Mouse (Mus musculus) stomach, embryonic 14.5 days (tissue): ENCODE measurements around the gene Pnn. TPM values are rescaled to one million over a fixed set of nuclear protein-coding genes. Genes with fewer than 3 reads are reported as not detected.

Source experiments
- ATAC-seq: fragments of 200-750 bp; cut with Nextera tagmentation; 2 replicates; pipeline ENCODE4 v1.8.0; 2017; ENCODE audit warnings: low read depth, moderate TSS enrichment; ENCODE audit not compliant: insufficient number of reproducible peaks, insufficient read depth, low FRiP score
- H3K27ac ChIP-seq: fragments of 300-500 bp; sonication (generic); 2 replicates; pipeline ENCODE4 v1.5.1; 2014; ENCODE audit warnings: mild to moderate bottlenecking, low read length, moderate library complexity, mixed read lengths
- H3K27me3 ChIP-seq: fragments of 300-500 bp; sonication (generic); 2 replicates; pipeline ENCODE4 v1.6.1; 2014; ENCODE audit warnings: low read length, control low read depth, mixed read lengths; ENCODE audit not compliant: control insufficient read depth, insufficient read depth
- H3K36me3 ChIP-seq: fragments of 300-500 bp; sonication (generic); 2 replicates; pipeline ENCODE4 v1.6.1; 2014; ENCODE audit warnings: mild to moderate bottlenecking, control low read depth, low read length, moderate library complexity, mixed read lengths; ENCODE audit not compliant: control insufficient read depth, insufficient read depth
- H3K4me1 ChIP-seq: fragments of 300-500 bp; sonication (generic); 2 replicates; pipeline ENCODE4 v1.6.1; 2014; ENCODE audit warnings: low read length, control low read depth, mixed read lengths; ENCODE audit not compliant: control insufficient read depth, insufficient read depth
- H3K4me2 ChIP-seq: fragments of 300-500 bp; sonication (generic); replicated peaks from 2 replicates; pipeline ENCODE4 v1.6.1; 2014; ENCODE audit warnings: low read depth, low read length, control low read depth
- H3K4me3 ChIP-seq: fragments of 300-500 bp; sonication (generic); 2 replicates; pipeline ENCODE4 v1.5.1; 2014; ENCODE audit warnings: low read depth, low read length, control low read depth
- H3K9ac ChIP-seq: fragments of 300-500 bp; sonication (generic); replicated peaks from 2 replicates; pipeline ENCODE4 v1.6.1; 2014; ENCODE audit warnings: low read depth, mild to moderate bottlenecking, control low read depth, low read length, moderate library complexity, mixed read lengths
- H3K9me3 ChIP-seq: fragments of 300-500 bp; sonication (generic); 2 replicates; pipeline ENCODE4 v1.6.1; 2016; ENCODE audit warnings: low read depth, low read length, control low read depth; ENCODE audit not compliant: control insufficient read depth
- WGBS: fragments of 180-500 bp; shearing (Covaris S2); extraction: QIAGEN DNeasy Blood & Tissue Kit; methylation state at CpG from one replicate; pipeline ENCODE4 v1.1.7; 2014; 5-methylcytosine and 5-hydroxymethylcytosine counted together
- polyA plus RNA-seq: library from polyadenylated mRNA; unstranded; fragments of >200 nt; fragmentation: Nextera tagmentation; extraction: Ambion mirVana; gene quantifications from 2 replicates; pipeline ENCODE4 v1.2.1, GENCODE M21; 2014

Pnn gene
- polyA plus RNA-seq, 1 experiment from 2014 or later: 91.3 TPM

- Histone ChIP-seq H3K4me1 (peaks cover 10% of the 10 kb centered on the region; the same call in 1 of the 2 replicates), H3K4me2 (no peak overlapping the region), H3K9me3 (no peaks in the 10 kb centered on the region), H3K4me3 (no peak overlapping the region), H3K9ac (no peak overlapping the region), H3K27ac (no peak overlapping the region), H3K27me3 (no peaks in the 10 kb centered on the region), H3K36me3 (peaks cover 18% of the 10 kb centered on the region)
- ATAC-seq: no peak
- 84% methylated on average over 8 of the region's 8 CpGs for WGBS
Measured at GRCm38 (mm10) chr12:59064837-59065236, 1.8 kb upstream of the Pnn start.

- H3K27ac ChIP-seq: peak overlapping the region; percentile 93; the same call in 1 of the 2 replicates
- peak overlapping the region; percentile 56 for H3K4me2 ChIP-seq
- 48% methylated on average over 3 of the region's 3 CpGs for WGBS
- no peak for ATAC-seq
- H3K4me3 ChIP-seq: peak overlapping the region; percentile 100
- peaks cover 28% of the 10 kb centered on the region for H3K36me3 ChIP-seq
- 0 out of 2 replicates have a peak, but pooled peaks cover 6% of the 10 kb centered on the region for H3K4me1 ChIP-seq
- no peaks in the 10 kb centered on the region for H3K9me3 ChIP-seq
- no peak overlapping the region for H3K9ac ChIP-seq
- H3K27me3 ChIP-seq: no peaks in the 10 kb centered on the region
Measured at GRCm38 (mm10) chr12:59065776-59066175, 908 bp upstream of the Pnn start.

- H3K9ac ChIP-seq: peak overlapping the region; percentile 100
- H3K4me3 ChIP-seq: peak overlapping the region; percentile 100
- H3K27ac ChIP-seq: peak overlapping the region; percentile 93
- no peaks in the 10 kb centered on the region for H3K9me3 ChIP-seq
- peak; percentile 53 for ATAC-seq
- H3K27me3 ChIP-seq: no peaks in the 10 kb centered on the region
- peaks cover 41% of the 10 kb centered on the region for H3K36me3 ChIP-seq
- peak overlapping the region; percentile 79 for H3K4me2 ChIP-seq
- WGBS: 0% methylated on average over 41 of the region's 41 CpGs
- H3K4me1 ChIP-seq: 0 out of 2 replicates have a peak, but pooled peaks cover 6% of the 10 kb centered on the region
Measured at GRCm38 (mm10) chr12:59067095-59067494, 411 bp downstream of the Pnn start.

- no peak overlapping the region for H3K4me2 ChIP-seq
- 0 out of 2 replicates have a peak, but pooled peaks cover 6% of the 10 kb centered on the region for H3K4me1 ChIP-seq
- no peak overlapping the region for H3K4me3 ChIP-seq
- peaks cover 50% of the 10 kb centered on the region for H3K36me3 ChIP-seq
- no peak overlapping the region for H3K9ac ChIP-seq
- no peaks in the 10 kb centered on the region for H3K27me3 ChIP-seq
- no peak for ATAC-seq
- H3K27ac ChIP-seq: no peak overlapping the region
- H3K9me3 ChIP-seq: no peaks in the 10 kb centered on the region
- 92% methylated on average over 13 of the region's 13 CpGs for WGBS
Measured at GRCm38 (mm10) chr12:59068791-59069190, 2.1 kb downstream of the Pnn start.

- Histone ChIP-seq H3K9me3 (no peaks in the 10 kb centered on the region), H3K4me1 (0 out of 2 replicates have a peak, but pooled peaks cover 6% of the 10 kb centered on the region), H3K9ac (no peak overlapping the region), H3K27me3 (no peaks in the 10 kb centered on the region), H3K27ac (no peak overlapping the region), H3K4me3 (no peak overlapping the region), H3K4me2 (no peak overlapping the region), H3K36me3 (peaks cover 53% of the 10 kb centered on the region)
- 89% methylated on average over 11 of the region's 11 CpGs for WGBS
- no peak for ATAC-seq
Measured at GRCm38 (mm10) chr12:59072286-59072685, 5.6 kb downstream of the Pnn start.

- no peak overlapping the region for H3K4me2 ChIP-seq
- H3K4me1 ChIP-seq: no peaks in the 10 kb centered on the region
- no peak for ATAC-seq
- H3K27ac ChIP-seq: no peak overlapping the region
- peaks cover 42% of the 10 kb centered on the region for H3K36me3 ChIP-seq
- H3K27me3 ChIP-seq: no peaks in the 10 kb centered on the region
- no peaks in the 10 kb centered on the region for H3K9me3 ChIP-seq
- WGBS: 81% methylated on average over 3 of the region's 3 CpGs
- H3K4me3 ChIP-seq: no peak overlapping the region
- no peak overlapping the region for H3K9ac ChIP-seq
Measured at GRCm38 (mm10) chr12:59074052-59074451, 7.4 kb downstream of the Pnn start.

GRCm38 (mm10) chr12:59076996-59077395 is 10.3 kb downstream of the Pnn start:
- Histone ChIP-seq H3K27ac (no peak overlapping the region), H3K4me3 (no peak overlapping the region), H3K4me2 (no peak overlapping the region), H3K36me3 (peaks cover 13% of the 10 kb centered on the region), H3K9ac (no peak overlapping the region), H3K27me3 (no peaks in the 10 kb centered on the region), H3K9me3 (no peaks in the 10 kb centered on the region), H3K4me1 (no peaks in the 10 kb centered on the region)
- 83% methylated on average over 3 of the region's 3 CpGs for WGBS
- ATAC-seq: no peak

- H3K36me3 ChIP-seq: peaks cover 6% of the 10 kb centered on the region; the same call in 1 of the 2 replicates
- H3K9ac ChIP-seq: no peak overlapping the region
- no peaks in the 10 kb centered on the region for H3K4me1 ChIP-seq
- H3K27me3 ChIP-seq: no peaks in the 10 kb centered on the region
- H3K4me3 ChIP-seq: no peak overlapping the region
- H3K9me3 ChIP-seq: no peaks in the 10 kb centered on the region
- no peak overlapping the region for H3K4me2 ChIP-seq
- no peak for ATAC-seq
- no peak overlapping the region for H3K27ac ChIP-seq
- WGBS: 88% methylated on average over 3 of the region's 3 CpGs
Measured at GRCm38 (mm10) chr12:59077883-59078282, 11.2 kb downstream of the Pnn start.

- Histone ChIP-seq H3K9ac (no peak overlapping the region), H3K4me3 (no peak overlapping the region), H3K27me3 (no peaks in the 10 kb centered on the region), H3K4me1 (no peaks in the 10 kb centered on the region), H3K36me3 (no peaks in the 10 kb centered on the region), H3K9me3 (no peaks in the 10 kb centered on the region), H3K4me2 (no peak overlapping the region), H3K27ac (no peak overlapping the region)
- 84% methylated on average over 4 of the region's 4 CpGs for WGBS
- no peak for ATAC-seq
Measured at GRCm38 (mm10) chr12:59080461-59080860, 13.8 kb downstream of the Pnn start.
